Mouse (Mus musculus) hindbrain, postnatal 0 days (tissue): ENCODE measurements at regions not wholly inside any gene's neighbourhood (a gene's known extent, or its start where the extent isn't known, plus 50 kb on each side); places are given as distances from the start of the nearest gene placed in this dataset.

ENCODE experiments used
- ATAC-seq: fragments of 200-750 bp; cut with Nextera tagmentation; 2 replicates; pipeline ENCODE4 v1.8.0; 2017; ENCODE audit warnings: mild to moderate bottlenecking, moderate TSS enrichment, moderate library complexity
- DNase-seq: peaks from one replicate; pipeline ENCODE4 v3.0.0-alpha.2; 2015; ENCODE audit warnings: low spot score
- H3K27ac ChIP-seq: fragments of 300-500 bp; sonication (generic); 2 replicates; pipeline ENCODE4 v1.5.1; 2014; ENCODE audit warnings: mild to moderate bottlenecking
- H3K27me3 ChIP-seq: fragments of 300-500 bp; sonication (generic); 2 replicates; pipeline ENCODE4 v1.6.1; 2014; ENCODE audit warnings: low read length, mixed read lengths; ENCODE audit not compliant: insufficient read depth
- H3K36me3 ChIP-seq: fragments of 300-500 bp; sonication (generic); 2 replicates; pipeline ENCODE4 v1.6.1; 2014; ENCODE audit warnings: low read length, mixed read lengths; ENCODE audit not compliant: insufficient read depth
- H3K4me1 ChIP-seq: fragments of 300-500 bp; sonication (generic); 2 replicates; pipeline ENCODE4 v1.6.1; 2014; ENCODE audit warnings: antibody characterized with exemption, low read length, mixed read lengths; ENCODE audit not compliant: insufficient read depth
- H3K4me2 ChIP-seq: fragments of 300-500 bp; sonication (generic); 2 replicates; pipeline ENCODE4 v1.6.1; 2014; ENCODE audit warnings: low read depth, mild to moderate bottlenecking, low read length, moderate library complexity, mixed read lengths
- H3K4me3 ChIP-seq: fragments of 300-500 bp; sonication (generic); 2 replicates; pipeline ENCODE4 v1.5.1; 2014; ENCODE audit warnings: low read length
- H3K9ac ChIP-seq: fragments of 300-500 bp; sonication (generic); replicated peaks from 2 replicates; pipeline ENCODE4 v1.6.1; 2014; ENCODE audit warnings: mild to moderate bottlenecking, low read length, moderate library complexity, mixed read lengths
- H3K9me3 ChIP-seq: fragments of 300-500 bp; sonication (generic); 2 replicates; pipeline ENCODE4 v1.6.1; 2016; ENCODE audit warnings: low read length, mixed read lengths
- CTCF ChIP-seq: IDR thresholded peaks from 2 replicates; pipeline ENCODE4 v1.5.1; 2016; ENCODE audit warnings: antibody characterized with exemption, control low read depth, low read depth
- WGBS: fragments of 180-500 bp; shearing (Covaris S2); extraction: QIAGEN DNeasy Blood & Tissue Kit; methylation state at CpG from one replicate; pipeline ENCODE4 v1.1.7; 2014; 5-methylcytosine and 5-hydroxymethylcytosine counted together

DNA sequence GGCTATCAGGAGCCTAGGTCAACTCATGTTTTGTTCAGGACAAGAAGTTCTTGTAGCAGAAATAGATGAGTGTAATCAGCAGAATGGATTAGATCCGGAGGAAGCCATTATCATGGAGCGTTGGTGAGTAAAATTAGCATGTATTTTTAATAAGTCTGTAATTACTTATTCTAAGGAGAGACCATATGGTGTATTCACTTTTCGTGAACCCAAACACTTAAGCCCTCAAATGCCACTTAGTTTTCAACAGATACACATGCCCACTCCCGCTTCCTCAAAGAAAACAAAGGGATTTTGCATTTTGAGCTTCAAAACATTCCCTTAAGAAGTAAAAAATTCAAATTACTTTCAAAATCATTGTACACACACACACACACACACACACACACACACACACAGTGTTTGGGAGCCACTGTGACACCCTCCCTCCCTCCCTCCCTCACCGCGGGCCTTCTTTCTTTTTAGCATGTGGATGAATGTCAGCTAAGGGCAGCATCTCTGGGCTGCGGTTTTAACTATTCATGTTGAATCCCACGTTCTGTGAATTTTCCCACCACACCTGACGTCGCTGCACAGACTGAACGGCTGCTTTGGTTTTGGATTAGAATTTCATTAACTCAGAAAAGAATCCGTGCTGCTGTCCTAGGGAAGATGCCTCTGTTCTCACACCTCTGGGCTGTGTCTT, 217.4 kb downstream of the Cd83 start:
- WGBS = 53% methylated on average over 12 of the region's 12 CpGs
- Histone ChIP-seq H3K36me3 (no peaks in the 10 kb centered on the region), H3K4me1 (no peaks in the 10 kb centered on the region), H3K4me3 (no peak overlapping the region), H3K4me2 (no peak overlapping the region), H3K9me3 (no peaks in the 10 kb centered on the region), H3K27me3 (no peaks in the 10 kb centered on the region), H3K27ac (no peak overlapping the region), H3K9ac (no peak overlapping the region)
- no peak for TF ChIP-seq CTCF
- ATAC-seq (no peak), DNase-seq (no peak)

DNA sequence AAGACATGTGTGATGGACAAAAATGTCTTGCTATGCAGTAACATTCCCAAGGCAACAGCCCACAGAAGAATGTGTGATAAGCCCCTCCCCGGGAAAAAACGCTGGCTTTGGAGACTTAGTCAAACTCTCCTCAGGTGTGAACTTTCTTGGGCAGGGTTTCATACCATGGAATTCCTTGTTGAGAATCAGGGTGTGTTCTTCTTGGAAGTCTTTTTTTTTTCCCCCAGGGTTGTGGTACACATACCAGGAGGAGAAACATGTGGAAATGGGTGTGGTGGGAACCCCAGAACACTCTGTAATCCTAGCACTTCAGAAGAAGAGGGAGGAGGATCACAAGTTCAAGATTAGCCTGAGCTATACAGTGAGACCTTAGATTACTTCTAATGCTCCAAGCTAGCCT, 228.3 kb downstream of the Cd83 start:
- Histone ChIP-seq H3K4me1 (no peaks in the 10 kb centered on the region), H3K4me2 (no peak overlapping the region), H3K4me3 (no peak overlapping the region), H3K27ac (no peak overlapping the region), H3K9me3 (no peaks in the 10 kb centered on the region), H3K9ac (no peak overlapping the region), H3K27me3 (no peaks in the 10 kb centered on the region), H3K36me3 (no peaks in the 10 kb centered on the region)
- DNase-seq (no peak), ATAC-seq (no peak)
- TF ChIP-seq CTCF = no peak
- WGBS = 80% methylated on average over 2 of the region's 2 CpGs

DNA sequence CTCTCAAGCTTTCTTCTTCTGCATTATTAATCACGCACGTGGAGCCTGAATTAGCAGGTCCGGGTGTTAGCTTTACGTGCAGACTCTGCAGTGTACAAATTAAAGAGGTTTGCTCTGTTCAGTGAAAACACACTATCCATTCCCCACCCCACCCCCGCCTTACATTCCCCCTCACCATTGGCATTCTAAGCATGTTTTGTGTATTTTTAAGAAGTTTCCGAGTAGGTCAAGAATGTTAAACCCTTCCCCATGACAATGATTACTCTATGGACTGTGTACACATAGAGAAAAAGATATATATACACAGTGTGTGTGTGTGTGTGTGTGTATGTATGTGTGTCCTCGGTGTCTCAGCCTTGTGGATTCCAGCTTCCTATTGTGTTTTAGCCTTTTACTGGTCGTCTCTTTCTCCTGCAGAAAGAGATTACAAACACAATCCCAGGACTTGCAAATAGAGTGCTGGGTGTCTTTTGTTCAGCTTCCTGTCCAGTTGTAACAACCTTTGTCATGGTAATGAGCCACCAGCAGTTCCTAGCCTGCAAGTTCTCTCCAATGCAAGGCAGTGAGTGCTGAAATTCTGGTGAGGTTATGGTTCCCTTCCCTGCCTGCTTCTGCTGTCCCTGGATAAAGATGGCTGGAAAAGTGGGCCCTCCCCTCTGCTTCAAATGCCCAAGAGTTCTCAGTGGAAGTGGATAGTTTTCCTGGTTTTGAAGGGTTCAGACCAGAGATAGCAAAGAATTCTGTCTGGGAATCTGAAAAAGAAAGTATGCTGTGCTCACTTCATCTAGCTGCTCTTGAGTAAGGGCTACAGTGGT, 234.1 kb downstream of the Cd83 start:
- Histone ChIP-seq H3K4me2 (peak overlapping the region; percentile 19; the same call in 1 of the 2 replicates), H3K27me3 (no peaks in the 10 kb centered on the region), H3K4me3 (no peak overlapping the region), H3K36me3 (no peaks in the 10 kb centered on the region), H3K9me3 (no peaks in the 10 kb centered on the region), H3K9ac (no peak overlapping the region), H3K27ac (no peak overlapping the region), H3K4me1 (no peaks in the 10 kb centered on the region)
- DNase-seq (peak; percentile 30), ATAC-seq (peak; percentile 43; the same call in 1 of the 2 replicates)
- WGBS = 8% methylated on average over 8 of the region's 8 CpGs
- no peak for TF ChIP-seq CTCF

DNA sequence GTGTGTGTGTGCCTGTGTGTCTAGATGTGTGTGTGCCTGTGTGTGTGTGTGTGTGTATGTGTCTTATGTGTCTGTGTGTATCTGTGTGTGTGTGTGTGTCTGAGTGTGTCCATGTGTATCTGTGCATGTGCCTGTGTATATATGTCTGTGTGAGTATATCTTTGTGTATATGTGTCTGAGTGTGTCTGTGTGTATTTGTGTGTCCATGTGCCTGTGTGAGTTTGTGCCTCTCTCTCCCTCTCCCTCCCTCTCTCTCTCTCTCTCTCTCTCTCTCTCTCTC, 234.7 kb downstream of the Cd83 start:
- no peak for TF ChIP-seq CTCF
- no peaks in the 10 kb centered on the region for H3K9me3 ChIP-seq
- no peaks in the 10 kb centered on the region for H3K4me1 ChIP-seq
- no peak overlapping the region for H3K9ac ChIP-seq
- H3K27ac ChIP-seq = no peak overlapping the region
- H3K27me3 ChIP-seq = no peaks in the 10 kb centered on the region
- no peak overlapping the region for H3K4me3 ChIP-seq
- ATAC-seq = 0 out of 2 replicates have a peak, but pooled peaks have one; percentile 12
- no peaks in the 10 kb centered on the region for H3K36me3 ChIP-seq
- H3K4me2 ChIP-seq = no peak overlapping the region
- no peak for DNase-seq

DNA sequence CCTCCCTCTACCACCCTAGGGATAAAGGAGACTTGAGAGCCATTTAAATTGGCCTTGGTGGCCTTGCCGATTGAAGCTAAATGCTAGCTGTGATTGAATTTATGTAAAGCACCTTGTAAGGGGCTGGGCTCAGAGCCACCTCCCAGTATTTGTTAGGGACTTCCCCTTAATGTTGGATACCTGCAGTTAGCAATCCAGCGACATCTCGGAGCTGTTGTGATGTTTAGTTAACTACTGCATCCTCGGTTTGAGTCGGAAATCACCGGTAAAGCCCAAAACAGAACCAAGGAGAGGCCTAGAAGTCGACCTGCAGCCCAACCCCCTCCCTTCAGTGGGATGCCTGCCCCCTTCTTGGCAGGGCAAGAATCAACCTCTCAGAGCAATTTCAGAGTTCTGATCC, 236.3 kb downstream of the Cd83 start:
- ATAC-seq = no peak
- Histone ChIP-seq H3K4me1 (0 out of 2 replicates have a peak, but pooled peaks cover 2% of the 10 kb centered on the region), H3K36me3 (no peaks in the 10 kb centered on the region), H3K9me3 (no peaks in the 10 kb centered on the region), H3K4me2 (no peak overlapping the region), H3K27ac (no peak overlapping the region), H3K27me3 (no peaks in the 10 kb centered on the region), H3K4me3 (no peak overlapping the region), H3K9ac (no peak overlapping the region)
- no peak for DNase-seq
- TF ChIP-seq CTCF = no peak
- 35% methylated on average over 7 of the region's 7 CpGs for WGBS

DNA sequence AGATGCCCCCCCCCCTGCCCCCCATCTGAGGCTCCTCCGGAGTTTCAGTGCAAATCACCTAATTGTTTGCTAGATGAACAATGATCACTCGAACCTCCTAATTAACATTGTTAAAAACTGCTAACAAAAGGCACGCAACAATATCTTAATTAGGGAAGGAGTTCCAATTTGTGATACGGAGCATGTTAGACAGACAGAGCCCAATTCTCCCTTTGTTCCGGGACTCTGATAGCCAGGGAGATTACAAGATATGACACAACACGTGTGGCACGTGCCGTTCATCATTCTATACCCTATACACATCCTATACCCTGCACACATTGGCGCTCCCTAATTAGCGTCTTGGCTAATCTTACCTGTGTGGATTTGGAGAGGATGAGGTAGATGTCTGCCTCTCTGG, 237.5 kb downstream of the Cd83 start:
- H3K27me3 ChIP-seq = no peaks in the 10 kb centered on the region
- DNase-seq = no peak
- no peak overlapping the region for H3K27ac ChIP-seq
- TF ChIP-seq CTCF = no peak
- WGBS = 58% methylated on average over 10 of the region's 10 CpGs
- H3K4me3 ChIP-seq = no peak overlapping the region
- peaks cover 4% of the 10 kb centered on the region for H3K4me1 ChIP-seq
- H3K36me3 ChIP-seq = no peaks in the 10 kb centered on the region
- H3K9ac ChIP-seq = no peak overlapping the region
- H3K4me2 ChIP-seq = no peak overlapping the region
- ATAC-seq = no peak
- H3K9me3 ChIP-seq = no peaks in the 10 kb centered on the region

DNA sequence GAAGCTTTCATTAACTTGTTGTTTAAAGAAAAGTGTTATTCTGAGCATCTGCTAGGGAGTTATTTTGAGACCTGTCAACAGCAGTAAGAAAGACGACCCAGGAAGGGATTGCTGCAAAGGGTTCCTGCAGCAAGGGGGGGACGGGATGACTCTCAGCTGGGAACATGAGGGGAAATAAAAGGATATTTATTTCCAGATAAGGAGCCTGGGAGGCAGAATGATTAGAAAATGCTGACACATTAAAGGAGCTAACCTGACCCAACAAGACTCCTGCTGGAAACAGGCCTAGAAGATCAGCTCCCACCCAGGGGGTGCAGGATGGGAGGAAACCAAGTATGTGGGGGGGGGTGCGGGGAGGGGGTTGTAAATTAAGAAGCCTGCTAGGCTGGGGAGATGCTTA, 240.0 kb downstream of the Cd83 start:
- H3K4me3 ChIP-seq = no peak overlapping the region
- no peak overlapping the region for H3K4me2 ChIP-seq
- no peak for TF ChIP-seq CTCF
- no peak for ATAC-seq
- no peaks in the 10 kb centered on the region for H3K36me3 ChIP-seq
- 54% methylated on average over 3 of the region's 3 CpGs for WGBS
- no peaks in the 10 kb centered on the region for H3K27me3 ChIP-seq
- H3K27ac ChIP-seq = no peak overlapping the region
- H3K9ac ChIP-seq = no peak overlapping the region
- DNase-seq = no peak
- H3K9me3 ChIP-seq = no peaks in the 10 kb centered on the region
- H3K4me1 ChIP-seq = peaks cover 6% of the 10 kb centered on the region
